Mouse (Mus musculus): ENCODE results near the gene Vdac2.

- no peak for TF ChIP-seq CTCF (IDR thresholded peaks at IDR 0.05; ENCODE audit: low read depth)
- TF ChIP-seq EP300 (IDR thresholded peaks at IDR 0.05; ENCODE audit: low read depth): peak; percentile 90
These were observed 2.2 kb upstream of the Vdac2 start for GRCm38 (mm10) chr14:21822795-21823374.
